Mouse (Mus musculus): ENCODE data around the gene C1qb. TPM values are rescaled to one million over a fixed set of nuclear protein-coding genes. Genes with fewer than 3 reads are reported as not detected.

Gene C1qb
- polyA plus RNA-seq, 1 experiment from 2014 or later, result 44.5 TPM

DNA sequence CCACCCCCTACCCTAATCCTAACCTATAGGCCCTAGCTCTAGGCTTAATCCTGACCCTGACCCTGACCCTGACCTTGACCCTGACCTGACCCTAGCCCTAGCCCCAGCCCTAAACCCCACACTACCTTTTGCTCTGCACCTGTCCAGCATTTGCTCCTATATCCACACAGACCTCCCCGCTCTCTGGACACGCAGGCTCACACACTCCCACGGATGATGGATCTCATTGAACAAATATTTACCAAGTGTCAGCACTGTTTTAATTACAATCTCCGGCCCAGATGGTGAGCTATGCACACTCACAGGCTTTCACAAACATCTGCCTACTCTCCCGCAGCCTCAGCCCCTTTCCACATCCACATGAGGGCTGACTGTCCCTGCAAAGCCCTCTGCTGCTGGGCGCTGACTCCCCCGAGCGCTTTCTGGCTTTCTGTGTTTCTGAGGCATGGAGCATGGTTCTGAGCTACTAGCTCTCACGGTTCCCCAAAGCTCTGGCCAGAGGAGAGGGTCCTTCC is 12.2 kb upstream of the C1qb start:
- no peak overlapping the region for H3K9ac ChIP-seq (ENCODE audit: low read length)
- H3K36me3 ChIP-seq (ENCODE audit: control insufficient read depth, insufficient read depth), result no peaks in the 10 kb centered on the region
- ATAC-seq (replicated peaks; ENCODE audit: extremely low read depth, insufficient read depth, low FRiP score), result no peak
- 0 out of 2 replicates have a peak, but pooled peaks cover 3% of the 10 kb centered on the region for H3K9me3 ChIP-seq (replicated peaks; ENCODE audit: control insufficient read depth, low read length)
- no peak overlapping the region for H3K4me3 ChIP-seq (ENCODE audit: low read length)
- H3K27me3 ChIP-seq (ENCODE audit: control insufficient read depth, insufficient read depth, low read length), result peaks cover 43% of the 10 kb centered on the region
- 53% methylated on average over 9 of the region's 9 CpGs for whole genome bisulfite sequencing
- no peaks in the 10 kb centered on the region for H3K4me1 ChIP-seq (ENCODE audit: control insufficient read depth, insufficient read depth, low read length)
- H3K27ac ChIP-seq (ENCODE audit: low read length), result no peak overlapping the region
- H3K4me2 ChIP-seq (ENCODE audit: low read depth, low read length), result no peak overlapping the region

GRCm38 (mm10) chr4:136896461-136896860 is 10.5 kb upstream of the C1qb start:
- H3K4me1 ChIP-seq (ENCODE audit: control insufficient read depth, insufficient read depth, low read length), result no peaks in the 10 kb centered on the region
- no peak overlapping the region for H3K4me3 ChIP-seq (ENCODE audit: low read length)
- 0 out of 2 replicates have a peak, but pooled peaks cover 3% of the 10 kb centered on the region for H3K9me3 ChIP-seq (replicated peaks; ENCODE audit: control insufficient read depth, low read length)
- WGBS, result 30% methylated on average over 10 of the region's 10 CpGs
- no peak overlapping the region for H3K4me2 ChIP-seq (ENCODE audit: low read depth, low read length)
- ATAC-seq (replicated peaks; ENCODE audit: extremely low read depth, insufficient read depth, low FRiP score), result no peak
- H3K27me3 ChIP-seq (ENCODE audit: control insufficient read depth, insufficient read depth, low read length), result peaks cover 45% of the 10 kb centered on the region
- H3K36me3 ChIP-seq (ENCODE audit: control insufficient read depth, insufficient read depth), result no peaks in the 10 kb centered on the region
- no peak overlapping the region for H3K9ac ChIP-seq (ENCODE audit: low read length)
- no peak overlapping the region for H3K27ac ChIP-seq (ENCODE audit: low read length)

GRCm38 (mm10) chr4:136895861-136896260 is 9.9 kb upstream of the C1qb start:
- Histone ChIP-seq H3K9ac (ENCODE audit: low read length) (no peak overlapping the region), H3K9me3 (replicated peaks; ENCODE audit: control insufficient read depth, low read length) (0 out of 2 replicates have a peak, but pooled peaks cover 3% of the 10 kb centered on the region), H3K4me2 (ENCODE audit: low read depth, low read length) (no peak overlapping the region), H3K27me3 (ENCODE audit: control insufficient read depth, insufficient read depth, low read length) (peaks cover 49% of the 10 kb centered on the region), H3K4me1 (ENCODE audit: control insufficient read depth, insufficient read depth, low read length) (no peaks in the 10 kb centered on the region), H3K4me3 (ENCODE audit: low read length) (no peak overlapping the region), H3K36me3 (ENCODE audit: control insufficient read depth, insufficient read depth) (no peaks in the 10 kb centered on the region), H3K27ac (ENCODE audit: low read length) (no peak overlapping the region)
- ATAC-seq (replicated peaks; ENCODE audit: extremely low read depth, insufficient read depth, low FRiP score), result no peak
- 6% methylated on average over 15 of the region's 15 CpGs for WGBS

- H3K4me2 ChIP-seq (ENCODE audit: low read depth, low read length), result no peak overlapping the region
- no peak overlapping the region for H3K9ac ChIP-seq (ENCODE audit: low read length)
- no peaks in the 10 kb centered on the region for H3K4me1 ChIP-seq (ENCODE audit: control insufficient read depth, insufficient read depth, low read length)
- WGBS, result 66% methylated on average over 4 of the region's 4 CpGs
- peaks cover 52% of the 10 kb centered on the region for H3K27me3 ChIP-seq (ENCODE audit: control insufficient read depth, insufficient read depth, low read length)
- no peaks in the 10 kb centered on the region for H3K36me3 ChIP-seq (ENCODE audit: control insufficient read depth, insufficient read depth)
- no peak overlapping the region for H3K4me3 ChIP-seq (ENCODE audit: low read length)
- no peak for ATAC-seq (replicated peaks; ENCODE audit: extremely low read depth, insufficient read depth, low FRiP score)
- H3K9me3 ChIP-seq (replicated peaks; ENCODE audit: control insufficient read depth, low read length), result 0 out of 2 replicates have a peak, but pooled peaks cover 3% of the 10 kb centered on the region
- no peak overlapping the region for H3K27ac ChIP-seq (ENCODE audit: low read length)
Observed at GRCm38 (mm10) chr4:136894821-136895220, 8.8 kb upstream of the C1qb start.

DNA sequence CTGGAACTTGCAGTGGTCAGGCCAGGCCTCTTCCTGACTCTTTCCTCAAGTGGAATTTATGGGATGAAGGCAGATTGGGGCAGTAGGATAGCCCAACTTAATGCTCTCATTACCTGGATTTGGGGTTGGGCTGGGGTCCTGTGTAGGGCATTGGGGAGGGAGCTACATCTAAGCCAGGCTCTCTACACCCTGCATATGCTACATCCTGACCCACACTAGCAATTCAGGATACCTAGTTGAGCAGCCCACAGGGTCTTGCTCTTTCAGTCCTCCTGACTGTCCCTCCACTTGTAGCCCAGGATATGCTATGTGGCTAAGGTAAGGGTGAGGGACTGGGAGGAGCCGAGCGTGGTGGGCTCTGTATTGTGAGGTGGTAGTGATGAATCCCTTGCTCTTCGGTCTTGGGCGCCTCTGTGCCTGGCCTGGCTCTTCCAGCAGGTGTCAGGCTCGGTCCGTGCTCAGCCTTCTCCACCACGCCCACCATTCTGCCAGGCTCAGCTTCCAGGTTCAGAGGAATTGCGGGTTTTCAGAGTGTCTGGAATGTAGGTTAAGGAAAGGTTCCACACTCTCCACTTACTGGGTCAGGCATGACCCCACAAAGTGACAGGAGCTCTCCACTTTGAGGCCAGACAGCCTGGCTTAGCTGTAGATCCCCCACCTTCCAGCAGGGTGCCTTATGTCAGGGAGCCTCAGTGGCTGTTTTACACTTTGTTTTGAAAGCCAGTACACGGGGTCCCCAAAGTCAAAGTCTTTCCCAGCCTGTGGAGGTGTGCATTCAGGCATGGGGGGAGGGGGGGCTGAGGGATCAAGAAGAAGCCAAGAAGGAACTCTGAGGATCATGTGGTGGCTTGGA is 7.9 kb upstream of the C1qb start:
- Histone ChIP-seq H3K4me2 (ENCODE audit: low read depth, low read length) (no peak overlapping the region), H3K4me1 (ENCODE audit: control insufficient read depth, insufficient read depth, low read length) (no peaks in the 10 kb centered on the region), H3K4me3 (ENCODE audit: low read length) (no peak overlapping the region), H3K27me3 (ENCODE audit: control insufficient read depth, insufficient read depth, low read length) (peaks cover 53% of the 10 kb centered on the region), H3K36me3 (ENCODE audit: control insufficient read depth, insufficient read depth) (no peaks in the 10 kb centered on the region), H3K27ac (ENCODE audit: low read length) (no peak overlapping the region), H3K9me3 (replicated peaks; ENCODE audit: control insufficient read depth, low read length) (no peaks in the 10 kb centered on the region), H3K9ac (ENCODE audit: low read length) (no peak overlapping the region)
- no peak for ATAC-seq (replicated peaks; ENCODE audit: extremely low read depth, insufficient read depth, low FRiP score)
- 2% methylated on average over 9 of the region's 9 CpGs for WGBS

GRCm38 (mm10) chr4:136892811-136893210 is 6.8 kb upstream of the C1qb start, which contains the start of gene C1qc:
Gene C1qc (minus strand): TSS chr4:136893065.
- peaks cover 46% of the 10 kb centered on the region for H3K27me3 ChIP-seq (ENCODE audit: control insufficient read depth, insufficient read depth, low read length)
- H3K9me3 ChIP-seq (replicated peaks; ENCODE audit: control insufficient read depth, low read length), result no peaks in the 10 kb centered on the region
- ATAC-seq (replicated peaks; ENCODE audit: extremely low read depth, insufficient read depth, low FRiP score), result no peak
- no peak within 1 kb of the TSS for H3K27ac ChIP-seq (ENCODE audit: low read length)
- no peak within 1 kb of the TSS for H3K4me3 ChIP-seq (ENCODE audit: low read length)
- no peak within 1 kb of the TSS for H3K4me2 ChIP-seq (ENCODE audit: low read depth, low read length)
- H3K36me3 ChIP-seq (ENCODE audit: control insufficient read depth, insufficient read depth), result no peaks in the 10 kb centered on the region
- no peaks in the 10 kb centered on the region for H3K4me1 ChIP-seq (ENCODE audit: control insufficient read depth, insufficient read depth, low read length)
- WGBS, result 48% methylated on average over 5 of the region's 5 CpGs
- H3K9ac ChIP-seq (ENCODE audit: low read length), result no peak within 1 kb of the TSS

DNA sequence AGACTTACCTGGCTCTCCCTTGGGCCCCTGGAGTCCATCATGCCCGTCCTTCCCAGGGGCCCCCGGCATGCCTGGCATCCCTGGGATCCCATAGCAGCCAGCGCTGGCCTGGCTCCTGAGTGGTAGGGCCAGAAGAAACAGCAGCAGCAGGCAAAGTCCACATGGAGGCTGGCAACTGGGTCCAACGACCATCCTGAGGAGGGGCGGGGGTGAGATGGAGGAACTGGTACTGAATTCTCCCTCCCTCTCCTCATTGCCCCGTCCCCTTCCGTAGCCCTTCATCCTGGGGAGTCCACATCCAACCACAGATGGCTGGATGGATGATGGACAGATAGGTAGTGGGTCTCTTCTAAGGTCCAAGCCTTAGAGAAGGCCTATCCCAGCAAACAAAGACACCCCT is 6.4 kb upstream of the C1qb start:
- H3K27me3 ChIP-seq (ENCODE audit: control insufficient read depth, insufficient read depth, low read length), result peaks cover 46% of the 10 kb centered on the region
- H3K36me3 ChIP-seq (ENCODE audit: control insufficient read depth, insufficient read depth), result no peaks in the 10 kb centered on the region
- no peak overlapping the region for H3K4me2 ChIP-seq (ENCODE audit: low read depth, low read length)
- H3K9me3 ChIP-seq (replicated peaks; ENCODE audit: control insufficient read depth, low read length), result no peaks in the 10 kb centered on the region
- no peaks in the 10 kb centered on the region for H3K4me1 ChIP-seq (ENCODE audit: control insufficient read depth, insufficient read depth, low read length)
- WGBS, result 48% methylated on average over 7 of the region's 7 CpGs
- no peak overlapping the region for H3K27ac ChIP-seq (ENCODE audit: low read length)
- no peak overlapping the region for H3K4me3 ChIP-seq (ENCODE audit: low read length)
- H3K9ac ChIP-seq (ENCODE audit: low read length), result no peak overlapping the region
- no peak for ATAC-seq (replicated peaks; ENCODE audit: extremely low read depth, insufficient read depth, low FRiP score)

DNA sequence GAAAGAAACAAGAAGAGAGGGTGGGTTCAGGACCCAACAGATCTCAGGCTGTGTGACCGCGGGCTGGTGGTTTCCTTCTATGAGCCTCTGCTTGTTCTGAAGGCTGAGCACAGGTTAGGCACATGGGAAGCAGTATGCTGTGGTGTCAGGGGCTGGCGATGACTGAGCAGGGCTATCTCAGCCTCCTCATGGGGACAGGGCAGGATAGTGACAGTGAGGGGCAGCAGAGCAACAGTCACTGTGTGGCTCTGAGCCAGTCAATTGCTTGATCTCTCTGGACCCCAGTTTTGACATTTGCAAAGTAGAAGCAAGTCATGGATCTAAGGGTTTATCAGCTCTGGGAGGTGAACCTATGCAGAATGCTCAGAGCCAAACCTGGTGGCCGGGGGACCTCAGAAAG is 5.1 kb upstream of the C1qb start:
- no peaks in the 10 kb centered on the region for H3K36me3 ChIP-seq (ENCODE audit: control insufficient read depth, insufficient read depth)
- H3K9ac ChIP-seq (ENCODE audit: low read length), result no peak overlapping the region
- H3K4me1 ChIP-seq (ENCODE audit: control insufficient read depth, insufficient read depth, low read length), result no peaks in the 10 kb centered on the region
- 80% methylated on average over 4 of the region's 4 CpGs for WGBS
- H3K27me3 ChIP-seq (ENCODE audit: control insufficient read depth, insufficient read depth, low read length), result peaks cover 37% of the 10 kb centered on the region
- no peaks in the 10 kb centered on the region for H3K9me3 ChIP-seq (replicated peaks; ENCODE audit: control insufficient read depth, low read length)
- H3K4me2 ChIP-seq (ENCODE audit: low read depth, low read length), result no peak overlapping the region
- ATAC-seq (replicated peaks; ENCODE audit: extremely low read depth, insufficient read depth, low FRiP score), result no peak
- H3K27ac ChIP-seq (ENCODE audit: low read length), result no peak overlapping the region
- H3K4me3 ChIP-seq (ENCODE audit: low read length), result no peak overlapping the region

GRCm38 (mm10) chr4:136889981-136890380 is 4.0 kb upstream of the C1qb start:
- H3K27me3 ChIP-seq (ENCODE audit: control insufficient read depth, insufficient read depth, low read length), result peaks cover 30% of the 10 kb centered on the region

More at GRCm38 (mm10) chr4:136889981-136890380, 4.0 kb upstream of the C1qb start:
- no peak overlapping the region for H3K4me3 ChIP-seq (ENCODE audit: low read length)
- no peak overlapping the region for H3K4me2 ChIP-seq (ENCODE audit: low read depth, low read length)
- H3K9ac ChIP-seq (ENCODE audit: low read length), result no peak overlapping the region
- no peaks in the 10 kb centered on the region for H3K4me1 ChIP-seq (ENCODE audit: control insufficient read depth, insufficient read depth, low read length)
- H3K36me3 ChIP-seq (ENCODE audit: control insufficient read depth, insufficient read depth), result no peaks in the 10 kb centered on the region
- ATAC-seq (replicated peaks; ENCODE audit: extremely low read depth, insufficient read depth, low FRiP score), result no peak
- WGBS, result 81% methylated on average over 15 of the region's 15 CpGs
- no peak overlapping the region for H3K27ac ChIP-seq (ENCODE audit: low read length)
- H3K9me3 ChIP-seq (replicated peaks; ENCODE audit: control insufficient read depth, low read length), result no peaks in the 10 kb centered on the region
